Mouse (Mus musculus): ENCODE measurements at regions not wholly inside any gene's neighbourhood (a gene's known extent, or its start where the extent isn't known, plus 50 kb on each side); places are given as distances from the start of the nearest gene placed in this dataset.

DNA sequence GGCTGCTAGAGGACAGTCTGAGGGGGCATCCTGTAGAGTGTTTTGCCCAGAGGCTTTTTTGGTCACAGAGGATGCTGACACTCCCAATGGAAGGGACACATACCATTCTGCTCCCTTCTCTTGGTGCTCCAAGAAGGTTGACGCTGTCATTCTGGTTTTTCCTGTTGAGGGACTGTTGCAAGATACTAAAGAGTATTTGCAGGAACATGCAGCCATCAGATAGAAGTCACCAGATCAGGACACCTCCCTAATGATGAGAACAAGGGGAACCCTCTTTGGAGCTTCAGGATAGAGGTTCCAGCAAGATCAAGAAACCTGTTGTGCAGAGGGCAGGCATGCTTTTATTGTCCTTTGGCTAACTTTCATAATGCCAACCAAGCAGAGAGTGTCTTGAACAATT lies 431.1 kb upstream of the Zmiz1 start:
- Histone ChIP-seq H3K27me3 (ENCODE audit: control insufficient read depth, insufficient read depth, low read length, poor library complexity, severe bottlenecking) (no peaks in the 10 kb centered on the region), H3K36me3 (ENCODE audit: control insufficient read depth, insufficient read depth, low read length, poor library complexity, severe bottlenecking) (no peaks in the 10 kb centered on the region), H3K27ac (ENCODE audit: insufficient read depth, low read length) (no peak overlapping the region), H3K4me3 (ENCODE audit: low read depth, low read length) (no peak overlapping the region), H3K9me3 (replicated peaks; ENCODE audit: control insufficient read depth, insufficient read depth, low read length, poor library complexity, severe bottlenecking) (no peaks in the 10 kb centered on the region), H3K9ac (ENCODE audit: low read depth, poor library complexity, severe bottlenecking) (no peak overlapping the region), H3K4me1 (ENCODE audit: control insufficient read depth, insufficient read depth, low read length) (no peaks in the 10 kb centered on the region)
- no peak for TF ChIP-seq EP300 (IDR thresholded peaks at IDR 0.05; ENCODE audit: insufficient read depth, low read depth, low read length)
- TF ChIP-seq POLR2A (IDR thresholded peaks at IDR 0.05; ENCODE audit: insufficient read depth, low read length) = no peak
- no peak for TF ChIP-seq CTCF (IDR thresholded peaks at IDR 0.05; ENCODE audit: low read depth, low read length)

DNA sequence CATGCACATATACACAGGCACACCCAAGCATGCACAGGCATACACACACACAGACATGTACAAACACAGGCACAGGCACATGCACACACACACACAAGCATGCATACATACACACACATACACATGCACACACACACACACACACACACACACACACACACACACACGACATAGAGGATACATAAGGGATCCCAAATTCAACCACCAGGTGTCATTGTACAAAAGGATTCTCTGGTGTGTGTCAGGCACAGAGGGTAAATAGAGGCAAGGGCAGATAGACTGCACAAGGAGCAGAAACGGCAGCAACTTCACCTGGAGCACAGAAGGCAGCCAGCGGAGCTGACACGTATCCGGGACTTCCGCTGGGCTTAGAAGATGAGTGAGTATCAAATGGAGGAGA lies 428.1 kb upstream of the Zmiz1 start:
- Histone ChIP-seq H3K36me3 (ENCODE audit: control insufficient read depth, insufficient read depth, low read length, poor library complexity, severe bottlenecking) (no peaks in the 10 kb centered on the region), H3K9ac (ENCODE audit: low read depth, poor library complexity, severe bottlenecking) (no peak overlapping the region), H3K9me3 (replicated peaks; ENCODE audit: control insufficient read depth, insufficient read depth, low read length, poor library complexity, severe bottlenecking) (no peaks in the 10 kb centered on the region), H3K27ac (ENCODE audit: insufficient read depth, low read length) (no peak overlapping the region), H3K27me3 (ENCODE audit: control insufficient read depth, insufficient read depth, low read length, poor library complexity, severe bottlenecking) (no peaks in the 10 kb centered on the region), H3K4me1 (ENCODE audit: control insufficient read depth, insufficient read depth, low read length) (no peaks in the 10 kb centered on the region), H3K4me3 (ENCODE audit: low read depth, low read length) (no peak overlapping the region)
- TF ChIP-seq EP300 (IDR thresholded peaks at IDR 0.05; ENCODE audit: insufficient read depth, low read depth, low read length) (no peak), POLR2A (IDR thresholded peaks at IDR 0.05; ENCODE audit: insufficient read depth, low read length) (no peak), CTCF (IDR thresholded peaks at IDR 0.05; ENCODE audit: low read depth, low read length) (no peak)

DNA sequence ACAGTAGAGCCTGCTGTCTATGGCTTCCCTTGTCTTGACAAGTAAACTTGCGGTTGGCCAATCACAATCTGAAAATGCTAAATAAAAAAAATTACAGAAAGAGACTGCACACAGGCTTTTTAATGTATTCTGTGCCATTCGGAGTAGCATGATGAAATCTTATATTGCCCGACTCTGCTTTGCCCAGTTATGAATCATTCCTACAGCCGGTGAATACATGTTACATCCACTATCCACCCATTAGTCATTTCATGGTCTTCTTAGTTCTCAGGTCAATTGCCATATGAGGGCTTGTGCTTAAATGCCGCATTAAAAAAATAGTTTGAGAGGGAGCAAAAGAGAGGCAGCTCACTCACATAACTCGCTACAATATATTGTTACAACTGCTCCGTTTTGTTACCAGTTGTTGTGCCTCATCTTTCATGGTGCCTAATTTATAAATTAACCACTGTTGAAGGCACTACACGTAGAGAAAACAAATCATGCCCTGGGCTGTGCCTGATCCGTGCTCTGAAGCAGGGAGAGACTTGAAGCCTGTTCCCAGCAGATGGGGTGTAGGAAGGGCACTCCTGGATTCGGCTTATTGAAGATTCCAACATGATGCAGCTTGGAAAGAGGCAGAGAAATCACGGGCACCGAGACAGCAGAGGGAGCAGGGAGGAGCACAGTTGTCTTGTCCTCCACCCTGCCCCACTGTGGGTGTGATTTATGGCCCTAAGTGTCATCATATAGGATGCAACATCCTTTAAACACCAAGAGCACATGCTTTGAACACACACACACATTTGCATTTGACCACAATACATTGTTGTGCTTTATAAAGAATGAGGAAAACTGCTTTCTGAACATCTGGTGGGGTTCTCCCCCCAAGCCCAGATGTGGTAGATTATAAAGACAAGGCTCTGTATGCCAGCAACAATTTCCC lies 427.0 kb upstream of the Zmiz1 start:
- Histone ChIP-seq H3K9me3 (replicated peaks; ENCODE audit: control insufficient read depth, insufficient read depth, low read length, poor library complexity, severe bottlenecking) (no peaks in the 10 kb centered on the region), H3K9ac (ENCODE audit: low read depth, poor library complexity, severe bottlenecking) (no peak overlapping the region), H3K4me1 (ENCODE audit: control insufficient read depth, insufficient read depth, low read length) (no peaks in the 10 kb centered on the region), H3K27me3 (ENCODE audit: control insufficient read depth, insufficient read depth, low read length, poor library complexity, severe bottlenecking) (no peaks in the 10 kb centered on the region), H3K4me3 (ENCODE audit: low read depth, low read length) (no peak overlapping the region), H3K27ac (ENCODE audit: insufficient read depth, low read length) (no peak overlapping the region), H3K36me3 (ENCODE audit: control insufficient read depth, insufficient read depth, low read length, poor library complexity, severe bottlenecking) (no peaks in the 10 kb centered on the region)
- no peak for TF ChIP-seq POLR2A (IDR thresholded peaks at IDR 0.05; ENCODE audit: insufficient read depth, low read length)
- TF ChIP-seq CTCF (IDR thresholded peaks at IDR 0.05; ENCODE audit: low read depth, low read length) = no peak
- no peak for TF ChIP-seq EP300 (IDR thresholded peaks at IDR 0.05; ENCODE audit: insufficient read depth, low read depth, low read length)

DNA sequence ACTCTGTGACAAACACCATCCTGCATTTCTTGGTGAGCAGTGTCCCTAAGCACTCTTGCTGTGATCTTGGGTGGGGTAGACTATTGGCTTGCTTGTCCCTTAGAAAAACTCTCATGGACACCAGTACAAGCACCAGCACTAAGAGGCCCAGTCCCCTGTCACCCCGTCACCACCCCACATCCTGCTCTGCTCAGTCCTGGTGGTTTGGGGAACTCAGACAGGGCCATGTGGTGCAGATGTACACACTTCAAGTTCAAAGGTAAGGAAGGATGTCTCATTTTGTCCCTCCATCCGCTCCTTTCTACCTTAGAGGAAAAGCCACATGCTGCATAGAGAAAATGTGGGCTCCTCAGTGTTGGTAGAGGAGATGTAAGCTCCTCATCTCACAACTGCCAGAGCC lies 426.1 kb upstream of the Zmiz1 start:
- Histone ChIP-seq H3K27ac (ENCODE audit: insufficient read depth, low read length) (no peak overlapping the region), H3K4me3 (ENCODE audit: low read depth, low read length) (no peak overlapping the region), H3K27me3 (ENCODE audit: control insufficient read depth, insufficient read depth, low read length, poor library complexity, severe bottlenecking) (no peaks in the 10 kb centered on the region), H3K36me3 (ENCODE audit: control insufficient read depth, insufficient read depth, low read length, poor library complexity, severe bottlenecking) (no peaks in the 10 kb centered on the region), H3K9ac (ENCODE audit: low read depth, poor library complexity, severe bottlenecking) (no peak overlapping the region), H3K4me1 (ENCODE audit: control insufficient read depth, insufficient read depth, low read length) (no peaks in the 10 kb centered on the region), H3K9me3 (replicated peaks; ENCODE audit: control insufficient read depth, insufficient read depth, low read length, poor library complexity, severe bottlenecking) (no peaks in the 10 kb centered on the region)
- TF ChIP-seq CTCF (IDR thresholded peaks at IDR 0.05; ENCODE audit: low read depth, low read length) (no peak), POLR2A (IDR thresholded peaks at IDR 0.05; ENCODE audit: insufficient read depth, low read length) (no peak), EP300 (IDR thresholded peaks at IDR 0.05; ENCODE audit: insufficient read depth, low read depth, low read length) (no peak)

DNA sequence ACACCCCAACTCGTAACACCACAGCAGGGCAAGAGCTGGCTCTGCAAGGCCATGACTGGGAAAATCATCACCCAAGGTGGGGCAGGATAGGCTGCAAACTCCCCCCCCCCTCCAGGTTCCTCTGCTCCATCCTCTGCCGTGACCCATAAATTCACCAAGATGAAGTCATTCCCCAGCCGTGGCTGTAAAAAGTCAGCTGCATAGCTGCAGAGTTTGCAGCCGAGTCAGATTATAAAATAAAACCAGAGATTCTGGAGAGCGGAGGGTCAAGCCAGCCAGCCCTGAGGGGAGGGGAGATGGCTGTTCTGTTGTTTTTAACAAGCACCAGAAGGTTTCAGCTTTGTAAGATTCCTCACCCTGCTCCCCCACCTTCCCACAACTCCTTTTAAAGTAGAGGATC lies 416.7 kb upstream of the Zmiz1 start:
- Histone ChIP-seq H3K4me1 (ENCODE audit: control insufficient read depth, insufficient read depth, low read length) (no peaks in the 10 kb centered on the region), H3K27me3 (ENCODE audit: control insufficient read depth, insufficient read depth, low read length, poor library complexity, severe bottlenecking) (no peaks in the 10 kb centered on the region), H3K9me3 (replicated peaks; ENCODE audit: control insufficient read depth, insufficient read depth, low read length, poor library complexity, severe bottlenecking) (no peaks in the 10 kb centered on the region), H3K4me3 (ENCODE audit: low read depth, low read length) (no peak overlapping the region), H3K36me3 (ENCODE audit: control insufficient read depth, insufficient read depth, low read length, poor library complexity, severe bottlenecking) (no peaks in the 10 kb centered on the region), H3K9ac (ENCODE audit: low read depth, poor library complexity, severe bottlenecking) (no peak overlapping the region), H3K27ac (ENCODE audit: insufficient read depth, low read length) (no peak overlapping the region)
- TF ChIP-seq POLR2A (IDR thresholded peaks at IDR 0.05; ENCODE audit: insufficient read depth, low read length) (no peak), CTCF (IDR thresholded peaks at IDR 0.05; ENCODE audit: low read depth, low read length) (no peak), EP300 (IDR thresholded peaks at IDR 0.05; ENCODE audit: insufficient read depth, low read depth, low read length) (no peak)

DNA sequence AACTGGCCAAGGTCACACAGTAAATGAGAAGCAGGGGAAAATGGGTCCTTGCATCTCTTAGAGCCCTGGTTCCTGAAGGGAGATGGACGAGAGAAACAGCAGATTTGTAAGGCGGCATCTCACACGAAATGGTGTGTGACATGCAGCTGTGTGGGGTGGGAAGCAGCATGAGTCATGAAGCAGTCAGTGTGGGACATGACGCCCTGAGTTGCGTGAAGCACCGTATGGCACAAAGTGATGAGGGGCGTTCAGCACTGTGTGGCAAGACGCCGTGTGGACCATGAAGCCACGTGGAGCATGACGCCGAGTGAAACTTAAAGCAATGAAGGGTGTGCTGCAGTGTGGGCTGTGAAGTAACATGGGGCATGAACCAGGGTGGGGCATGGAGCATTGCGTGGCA lies 414.9 kb upstream of the Zmiz1 start:
- no peaks in the 10 kb centered on the region for H3K9me3 ChIP-seq (replicated peaks; ENCODE audit: control insufficient read depth, insufficient read depth, low read length, poor library complexity, severe bottlenecking)
- no peak overlapping the region for H3K27ac ChIP-seq (ENCODE audit: insufficient read depth, low read length)
- no peaks in the 10 kb centered on the region for H3K4me1 ChIP-seq (ENCODE audit: control insufficient read depth, insufficient read depth, low read length)
- H3K9ac ChIP-seq (ENCODE audit: low read depth, poor library complexity, severe bottlenecking) = no peak overlapping the region
- H3K4me3 ChIP-seq (ENCODE audit: low read depth, low read length) = no peak overlapping the region
- no peaks in the 10 kb centered on the region for H3K36me3 ChIP-seq (ENCODE audit: control insufficient read depth, insufficient read depth, low read length, poor library complexity, severe bottlenecking)
- TF ChIP-seq EP300 (IDR thresholded peaks at IDR 0.05; ENCODE audit: insufficient read depth, low read depth, low read length) (no peak), CTCF (IDR thresholded peaks at IDR 0.05; ENCODE audit: low read depth, low read length) (no peak), POLR2A (IDR thresholded peaks at IDR 0.05; ENCODE audit: insufficient read depth, low read length) (no peak)
- H3K27me3 ChIP-seq (ENCODE audit: control insufficient read depth, insufficient read depth, low read length, poor library complexity, severe bottlenecking) = no peaks in the 10 kb centered on the region
